Mouse (Mus musculus): Measurements from ENCODE around the gene Zmiz1. TPM values are rescaled to one million over a fixed set of nuclear protein-coding genes. Genes with fewer than 3 reads are reported as not detected.

Zmiz1 gene
- total and polyA plus RNA-seq, 3 experiments = 3.7 to 45.8 (median 11.1) TPM

DNA sequence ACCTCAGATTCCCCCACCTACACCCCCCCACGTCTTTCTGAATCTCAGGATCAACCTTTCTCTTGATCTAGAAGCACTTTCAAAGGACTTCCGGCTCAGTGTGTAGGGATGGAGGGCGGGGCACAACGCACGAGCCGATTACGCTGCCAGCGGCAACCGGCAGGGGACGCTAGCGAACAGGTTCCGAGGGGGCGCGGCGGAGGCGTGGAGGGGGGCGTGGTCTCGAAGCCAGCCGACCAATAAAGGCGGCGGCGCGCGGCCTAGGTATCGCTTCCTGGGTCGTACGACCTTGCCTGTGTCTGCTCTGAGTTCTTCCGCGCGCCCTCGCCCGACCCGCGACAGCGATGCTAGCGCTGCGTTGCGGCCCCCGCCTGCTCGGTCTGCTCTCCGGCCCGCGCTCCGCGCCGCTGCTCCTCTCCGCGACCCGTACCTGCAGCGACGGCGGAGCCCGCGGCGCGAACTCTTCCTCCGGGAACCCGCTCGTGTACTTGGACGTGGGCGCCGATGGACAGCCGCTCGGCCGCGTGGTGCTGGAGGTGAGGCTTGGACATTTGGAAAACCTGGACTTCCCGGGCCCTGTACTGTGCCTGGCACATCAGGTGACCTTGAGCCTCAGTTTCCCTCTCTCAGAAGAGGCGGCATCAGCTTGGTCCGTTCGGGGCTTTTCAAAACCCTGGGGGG is 235.0 kb downstream of the Zmiz1 start, which contains the start of gene Ppif (continued):
- no peak for TF ChIP-seq JUND (conservative IDR thresholded peaks at IDR 0.05; ENCODE audit: low read depth, low read length)
- no peak; the same call in 1 of the 2 replicates for TF ChIP-seq NRF1 (IDR thresholded peaks at IDR 0.05; ENCODE audit: low read depth, low read length)
- no peak for TF ChIP-seq JUN (IDR thresholded peaks at IDR 0.05; ENCODE audit: insufficient read depth, low read depth, low read length)
- TF ChIP-seq MAX (IDR thresholded peaks at IDR 0.05; ENCODE audit: low read length) = peak; percentile 77
- peak; percentile 82 for TF ChIP-seq TBP (conservative IDR thresholded peaks at IDR 0.05; ENCODE audit: low read depth, low read length)
- peak; percentile 7 for TF ChIP-seq RAD21 (IDR thresholded peaks at IDR 0.05; ENCODE audit: low read depth, low read length)
- no peak for TF ChIP-seq KAT2A (IDR thresholded peaks at IDR 0.05; ENCODE audit: insufficient replicate concordance, low read length)
- TF ChIP-seq ZKSCAN1 (IDR thresholded peaks at IDR 0.05; ENCODE audit: borderline replicate concordance, low read depth, low read length) = no peak
- TF ChIP-seq CHD2 (IDR thresholded peaks at IDR 0.05; ENCODE audit: low read length) = 0 out of 2 replicates have a peak, but pooled peaks have one; percentile 16
- 0 out of 2 replicates have a peak, but pooled peaks have one; percentile 8 for TF ChIP-seq ZNF384 (IDR thresholded peaks at IDR 0.05; ENCODE audit: low read depth, low read length)
- no peak for TF ChIP-seq GABPA (IDR thresholded peaks at IDR 0.05; ENCODE audit: insufficient replicate concordance, low read depth, low read length)
- TF ChIP-seq MYC (IDR thresholded peaks at IDR 0.05; ENCODE audit: low read depth, low read length) = peak; percentile 58; the same call in 1 of the 2 replicates
- TF ChIP-seq ETS1 (conservative IDR thresholded peaks at IDR 0.05; ENCODE audit: low read depth, low read length) = peak; percentile 41
- TF ChIP-seq MXI1 (IDR thresholded peaks at IDR 0.05; ENCODE audit: low read depth, low read length) = peak; percentile 60
- TF ChIP-seq POLR2A (IDR thresholded peaks at IDR 0.05; ENCODE audit: low read depth, low read length) = peak; percentile 96
- TF ChIP-seq SIN3A (IDR thresholded peaks at IDR 0.05; ENCODE audit: low read length) = peak; percentile 75
- peak; percentile 17; the same call in 1 of the 2 replicates for TF ChIP-seq EP300 (IDR thresholded peaks at IDR 0.05; ENCODE audit: low read length)
- TF ChIP-seq CHD1 (IDR thresholded peaks at IDR 0.05; ENCODE audit: low read depth, low read length) = no peak
- peak; percentile 65 for TF ChIP-seq MEF2A (IDR thresholded peaks at IDR 0.05; ENCODE audit: borderline replicate concordance, low read depth, low read length)

DNA sequence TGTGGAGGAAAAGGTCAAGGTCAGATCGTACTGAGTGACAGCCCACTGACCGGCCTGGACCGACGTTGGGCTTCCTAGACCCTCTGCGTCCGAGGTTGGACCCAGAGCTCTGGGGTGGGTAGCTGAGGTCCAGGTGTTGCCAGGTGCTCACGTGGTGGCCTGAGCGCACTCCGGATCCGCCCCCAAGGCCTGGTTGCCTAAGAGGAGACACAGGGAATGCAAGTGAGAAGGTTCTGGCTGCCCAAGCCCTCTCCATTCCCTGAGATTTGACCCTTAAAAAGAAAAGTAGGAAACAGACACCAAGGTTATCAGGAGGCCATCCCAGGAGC is 235.5 kb downstream of the Zmiz1 start:
- dilution Hi-C loops (cut with MboI; ENCODE audit: extremely low pct_ligation_motif_present, extremely low pct_unique_long_range_greater_than_20kb, low sequenced_read_pairs) = no loop called here
- Histone ChIP-seq H3K4me3 (replicated peaks in 1 of 3; ENCODE audit: low read depth in 2 of 3, low read length in 2 of 3, poor library complexity in 1 of 3) (peak overlapping the region; percentile 87 to 94 (median 90)), H3K36me3 (replicated peaks in 1 of 2; ENCODE audit: control insufficient read depth in 1 of 2, insufficient read depth in 1 of 2, low read length in 1 of 2) (peaks cover 30 to 42% of the 10 kb centered on the region in 2 experiments), H3K4me2 (ENCODE audit: insufficient read depth, low read depth, poor library complexity, severe bottlenecking) (peak overlapping the region; percentile 71), H3K4me1 (ENCODE audit: control insufficient read depth in 1 of 2, insufficient read depth in 2 of 2) (peaks cover 13 to 23% of the 10 kb centered on the region in 2 experiments), H3K27ac (ENCODE audit: insufficient read depth, low read depth) (no peak overlapping the region), H3K27me3 (replicated peaks) (no peaks in the 10 kb centered on the region), H3K9me3 (replicated peaks; ENCODE audit: low read length) (no peaks in the 10 kb centered on the region), H3K9ac (ENCODE audit: insufficient read depth, low read depth) (peak overlapping the region; percentile 75), H3K79me2 (replicated peaks; ENCODE audit: control insufficient read depth, extremely low read depth, insufficient read depth, poor library complexity, severe bottlenecking) (peaks cover 13% of the 10 kb centered on the region; the same call in 1 of the 2 replicates)
- TF ChIP-seq ZMIZ1 (IDR thresholded peaks at IDR 0.05; ENCODE audit: low read depth, low read length) = no peak
- TF ChIP-seq HCFC1 (IDR thresholded peaks at IDR 0.05; ENCODE audit: low read depth, low read length) = no peak
- no peak for TF ChIP-seq RCOR1 (conservative IDR thresholded peaks at IDR 0.05; ENCODE audit: low read depth, low read length)
- TF ChIP-seq ZKSCAN1 (IDR thresholded peaks at IDR 0.05; ENCODE audit: borderline replicate concordance, low read depth, low read length) = no peak
- TF ChIP-seq PAX5 (IDR thresholded peaks at IDR 0.05; ENCODE audit: low read length) = no peak
- TF ChIP-seq TBP (conservative IDR thresholded peaks at IDR 0.05; ENCODE audit: low read depth, low read length) = no peak
- no peak for TF ChIP-seq TCF12 (IDR thresholded peaks at IDR 0.05; ENCODE audit: low read depth, low read length)
- no peak for TF ChIP-seq CTCF (conservative IDR thresholded peaks at IDR 0.05 in 1 of 2, IDR thresholded peaks at IDR 0.05 in 1 of 2; ENCODE audit: low read depth in 2 of 2, low read length in 2 of 2)
- no peak for TF ChIP-seq MAZ (IDR thresholded peaks at IDR 0.05; ENCODE audit: low read depth, low read length)
- peak; percentile 69; the same call in 1 of the 2 replicates for TF ChIP-seq MXI1 (IDR thresholded peaks at IDR 0.05; ENCODE audit: low read depth, low read length)
- TF ChIP-seq BHLHE40 (IDR thresholded peaks at IDR 0.05; ENCODE audit: low read depth, low read length) = 0 out of 2 replicates have a peak, but pooled peaks have one; percentile 22
- TF ChIP-seq KAT2A (IDR thresholded peaks at IDR 0.05; ENCODE audit: insufficient replicate concordance, low read length) = no peak
- TF ChIP-seq E2F4 (IDR thresholded peaks at IDR 0.05; ENCODE audit: insufficient replicate concordance, low read depth, low read length) = no peak
- no peak for TF ChIP-seq MYC (IDR thresholded peaks at IDR 0.05; ENCODE audit: low read depth, low read length)
- in situ Hi-C loops (cut with MboI; ENCODE audit: low pct_ligation_motif_present, low pct_unique_long_range_greater_than_20kb, low sequenced_read_pairs) = loop anchor here (25.0 kb wide), 1 partner anchor 582 kb away; no protein-coding TSS in a partner anchor
- DNase-seq (ENCODE audit: extremely low read depth) = no peak

All from CH12.LX (cell line).